Mouse (Mus musculus): ENCODE measurements around the gene Stk39.

Stk39 gene

GRCm38 (mm10) chr2:68385654-68386312, 86.3 kb downstream of the Stk39 start:
- no peak for DNase-seq (ENCODE audit: low read depth in 2 of 2, low spot score in 2 of 2)

DNA sequence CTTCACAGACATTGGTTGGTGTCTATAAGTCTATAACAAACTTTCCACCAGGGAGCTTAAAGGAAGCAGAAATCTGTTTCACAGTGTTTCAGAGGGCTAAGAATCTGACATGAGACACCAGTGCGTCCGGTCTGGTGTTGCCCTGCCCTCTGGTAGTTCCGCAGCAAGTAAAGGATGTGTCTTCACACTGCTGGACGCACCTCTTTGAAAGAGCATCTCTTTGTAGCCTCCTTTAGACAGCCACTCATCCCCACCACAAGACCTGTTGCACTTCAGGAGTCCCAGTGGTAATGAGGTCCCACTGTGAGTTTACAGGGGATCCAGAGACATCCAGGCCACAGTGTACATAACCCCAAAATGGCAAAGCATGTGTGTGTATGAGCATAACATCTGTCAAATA, 88.1 kb downstream of the Stk39 start:
- no peak for DNase-seq (ENCODE audit: low read depth in 2 of 2, low spot score in 2 of 2)

DNA sequence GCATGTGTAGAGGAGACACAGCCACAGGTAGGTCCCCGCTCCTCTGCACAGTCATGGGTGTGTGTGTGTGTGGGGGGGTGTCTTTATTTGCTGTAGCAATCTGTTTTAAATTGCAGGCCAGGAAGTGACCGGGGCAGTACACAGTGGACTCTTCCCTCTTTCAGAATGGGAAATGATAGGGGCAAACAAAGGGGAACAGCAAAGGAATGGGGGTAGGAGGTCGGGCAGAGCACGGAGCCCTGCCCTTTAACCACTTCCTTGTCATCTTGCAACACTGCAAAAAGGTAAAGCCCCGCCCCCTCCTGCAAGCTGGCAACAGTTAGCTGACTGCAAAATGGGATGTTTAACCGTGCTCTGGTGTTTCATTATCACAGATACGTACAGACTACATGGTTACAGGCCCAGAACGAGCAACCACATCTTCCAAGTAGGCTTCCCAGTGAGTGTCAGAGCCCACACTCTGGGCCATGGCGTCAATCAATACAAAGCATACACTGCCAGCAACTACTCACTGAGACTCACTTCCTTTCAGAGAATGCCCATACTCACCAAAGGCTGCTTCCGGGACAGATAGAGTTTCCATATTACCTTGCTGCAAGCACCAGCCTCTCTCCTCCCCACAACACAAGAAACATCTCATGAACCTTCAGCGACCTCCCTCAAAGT, 89.5 kb downstream of the Stk39 start:
- peak; percentile 20 to 23 for DNase-seq (ENCODE audit: low read depth in 2 of 2, low spot score in 2 of 2)

DNA sequence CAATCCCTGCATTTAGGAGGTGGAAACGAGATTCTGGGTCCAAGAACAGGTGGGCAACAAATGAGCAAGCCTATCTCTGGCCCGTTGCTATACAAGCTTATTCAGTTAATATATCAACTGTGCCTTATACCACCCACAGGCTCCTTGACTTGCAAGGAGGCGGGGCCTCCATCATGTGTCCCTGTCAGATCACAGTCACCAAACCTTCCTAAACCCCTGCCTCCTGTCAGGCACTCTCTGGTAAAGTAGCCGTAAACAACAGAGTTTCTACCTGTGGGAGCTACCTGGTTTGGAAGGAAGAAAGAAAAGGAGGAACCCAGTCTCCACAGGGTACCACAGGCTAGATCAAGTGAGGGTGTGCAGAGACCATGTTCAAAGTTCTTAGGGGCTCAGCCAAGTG, 90.2 kb downstream of the Stk39 start:
- DNase-seq (ENCODE audit: low read depth in 2 of 2, low spot score in 2 of 2) = no peak

DNA sequence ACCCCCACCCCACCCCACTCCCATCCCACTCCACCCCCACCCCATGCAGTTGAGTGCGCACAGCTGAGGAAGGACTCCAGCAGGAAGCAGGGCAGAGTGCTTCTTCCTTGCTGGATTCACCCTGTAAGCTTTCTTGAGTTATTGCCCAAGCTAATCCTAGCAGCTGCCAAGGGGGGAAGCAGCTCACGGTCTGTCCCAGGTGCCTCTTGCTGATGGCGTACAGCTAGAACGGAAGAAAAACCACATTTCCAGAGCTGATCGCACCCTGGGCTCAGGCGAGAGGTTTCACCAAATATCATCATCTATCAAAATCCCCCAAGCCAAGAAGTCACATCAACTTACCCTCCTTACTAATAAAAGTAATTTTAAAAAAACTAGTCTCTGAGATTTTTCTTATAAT, 90.9 kb downstream of the Stk39 start:
- DNase-seq (ENCODE audit: low read depth in 2 of 2, low spot score in 2 of 2) = no peak

DNA sequence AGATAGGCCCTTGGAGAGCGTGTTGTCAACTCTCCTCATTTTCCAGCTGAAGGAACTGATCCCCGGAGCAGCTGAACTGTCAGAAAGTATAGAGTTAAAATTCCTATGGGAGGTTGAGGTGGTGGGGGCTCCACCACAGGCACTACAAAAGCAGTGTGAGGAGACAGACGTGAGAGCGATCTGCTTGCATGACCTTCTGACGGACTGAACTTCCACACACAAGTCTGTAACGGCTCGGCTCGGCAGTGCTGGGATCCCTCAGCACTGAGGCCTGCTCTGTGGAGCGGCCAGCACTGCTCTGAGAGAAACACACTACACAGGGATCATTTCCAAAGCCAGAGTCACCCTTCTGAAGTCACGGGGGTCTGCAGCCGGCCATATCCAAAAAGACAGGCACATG, 92.4 kb downstream of the Stk39 start:
- no peak for DNase-seq (ENCODE audit: low read depth in 2 of 2, low spot score in 2 of 2)

DNA sequence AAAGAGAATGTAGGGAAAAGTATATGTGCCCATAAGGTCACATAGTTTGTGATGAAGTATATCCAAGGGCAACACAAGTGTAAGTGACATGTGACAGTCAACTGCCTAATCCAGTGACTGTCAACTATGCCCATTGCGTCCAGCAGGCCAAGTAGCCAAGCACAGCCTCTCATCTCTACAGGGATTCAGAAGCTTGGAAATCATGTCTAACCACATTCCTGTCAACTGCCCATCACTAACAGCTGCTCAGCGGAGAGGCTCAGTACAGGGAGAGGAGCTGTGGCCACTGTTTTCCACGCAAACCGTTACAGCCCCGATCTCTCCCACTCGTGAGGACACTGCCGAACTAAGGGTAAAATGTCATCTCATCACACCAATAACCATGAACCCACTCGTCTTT, 93.7 kb downstream of the Stk39 start:
- no peak for DNase-seq (ENCODE audit: low read depth in 2 of 2, low spot score in 2 of 2)

- no peak for DNase-seq (ENCODE audit: low read depth in 2 of 2, low spot score in 2 of 2)
These were observed 94.8 kb downstream of the Stk39 start for GRCm38 (mm10) chr2:68377251-68377681.

GRCm38 (mm10) chr2:68376660-68377059, 95.4 kb downstream of the Stk39 start:
- no peak for DNase-seq (ENCODE audit: low read depth in 2 of 2, low spot score in 2 of 2)

DNA sequence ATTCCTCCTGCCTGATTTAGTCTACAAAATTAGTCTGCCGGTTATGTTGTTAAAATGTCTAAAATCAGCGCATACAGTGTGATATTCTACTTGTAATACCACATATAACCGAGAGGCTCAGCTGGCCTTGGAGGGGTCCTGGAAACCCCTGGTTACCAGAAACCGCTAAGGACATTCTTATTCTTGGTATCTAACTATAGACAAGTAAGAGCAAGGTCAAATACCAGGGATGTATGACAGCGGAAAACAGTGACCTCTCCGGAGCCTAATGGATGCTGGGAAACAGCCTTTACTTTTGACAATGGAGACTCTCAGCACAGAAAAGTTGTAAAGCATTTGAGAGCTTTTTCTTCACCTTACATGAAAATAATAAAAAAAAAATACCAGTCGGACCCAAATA, 97.9 kb downstream of the Stk39 start:
- no peak for DNase-seq (ENCODE audit: low read depth in 2 of 2, low spot score in 2 of 2)

GRCm38 (mm10) chr2:68371912-68372311, 100.2 kb downstream of the Stk39 start:
- DNase-seq (ENCODE audit: low read depth in 2 of 2, low spot score in 2 of 2) = no peak

- no peak for DNase-seq (ENCODE audit: low read depth in 2 of 2, low spot score in 2 of 2)
These were observed 101.7 kb downstream of the Stk39 start for GRCm38 (mm10) chr2:68370326-68370725.

DNA sequence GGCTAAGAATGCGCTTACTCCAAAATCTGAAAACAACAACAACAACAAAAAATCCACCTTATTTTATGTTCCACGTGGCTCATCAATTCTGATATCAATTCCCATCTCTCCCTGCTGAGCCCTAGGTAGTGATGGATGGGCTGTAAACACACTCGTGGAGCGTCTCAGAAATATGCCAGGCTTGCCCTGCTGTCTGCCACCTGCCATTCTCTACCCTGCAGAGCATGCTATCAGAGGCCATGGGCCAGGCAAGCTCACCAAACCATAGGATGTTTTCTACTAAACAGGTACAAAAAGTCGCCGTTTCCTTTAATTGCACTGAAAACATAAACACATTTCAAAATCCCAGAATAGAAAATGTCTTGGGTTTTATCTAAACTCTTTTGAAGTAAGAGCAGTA, 103.0 kb downstream of the Stk39 start:
- no peak for DNase-seq (ENCODE audit: low read depth in 2 of 2, low spot score in 2 of 2)

- no peak for DNase-seq (ENCODE audit: low read depth in 2 of 2, low spot score in 2 of 2)
These were observed 104.1 kb downstream of the Stk39 start for GRCm38 (mm10) chr2:68367944-68368343.

GRCm38 (mm10) chr2:68366897-68367193, 105.2 kb downstream of the Stk39 start:
- DNase-seq (ENCODE audit: low read depth in 2 of 2, low spot score in 2 of 2) = no peak

GRCm38 (mm10) chr2:68366091-68366896, 105.8 kb downstream of the Stk39 start:
- no peak for DNase-seq (ENCODE audit: low read depth in 2 of 2, low spot score in 2 of 2)

- DNase-seq (ENCODE audit: low read depth in 2 of 2, low spot score in 2 of 2) = no peak
These were observed 106.6 kb downstream of the Stk39 start for GRCm38 (mm10) chr2:68365504-68365903.

DNA sequence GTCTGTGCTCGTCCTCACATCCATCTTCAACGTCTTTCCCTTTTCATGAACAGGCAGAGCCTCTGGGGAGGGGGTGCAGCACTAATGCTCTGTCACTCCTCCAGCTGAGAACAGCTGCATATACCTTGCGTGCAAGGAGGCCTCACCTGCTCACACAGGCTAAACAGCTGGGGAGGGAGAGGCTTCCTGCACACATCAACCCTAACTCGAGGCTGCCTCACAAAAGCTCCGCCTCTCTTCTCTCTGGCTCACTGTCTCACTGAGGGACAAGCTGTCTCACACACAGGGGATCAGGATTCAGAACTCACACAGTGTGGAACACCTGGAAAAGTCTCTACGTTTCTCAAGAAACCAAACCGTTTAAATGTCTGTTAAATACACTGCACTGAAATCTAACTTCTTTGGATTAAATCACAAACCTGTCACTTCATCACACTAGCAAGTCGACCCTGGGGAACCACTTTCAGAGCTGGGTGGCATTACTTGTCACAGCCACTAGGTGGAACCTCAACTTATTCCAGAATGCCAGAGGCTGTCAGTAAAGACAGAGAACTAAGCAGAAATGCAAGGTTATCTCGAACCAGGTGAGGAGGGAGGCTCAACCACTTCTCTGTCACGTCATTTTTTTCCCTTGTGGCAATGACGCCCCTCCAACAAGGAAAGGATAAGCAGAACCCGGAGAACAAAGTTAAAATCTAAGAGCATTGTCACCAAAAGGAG, 107.7 kb downstream of the Stk39 start:
- peak in 1 of 2 experiments; percentile 22 for DNase-seq (ENCODE audit: low read depth in 2 of 2, low spot score in 2 of 2)

- DNase-seq (ENCODE audit: low read depth in 2 of 2, low spot score in 2 of 2) = no peak
These were observed 108.9 kb downstream of the Stk39 start for GRCm38 (mm10) chr2:68363159-68363558.

- no peak for DNase-seq (ENCODE audit: low read depth in 2 of 2, low spot score in 2 of 2)
These were observed 110.4 kb downstream of the Stk39 start for GRCm38 (mm10) chr2:68361701-68362100.

- DNase-seq (ENCODE audit: low read depth in 2 of 2, low spot score in 2 of 2) = peak; percentile 35 to 36
These were observed 121.4 kb downstream of the Stk39 start for GRCm38 (mm10) chr2:68350621-68351020.

Measured in CD8-positive naive resting alpha-beta T cell, adult 2 months (primary cell).